Mouse (Mus musculus): ENCODE data around the gene Chil4. TPM values are rescaled to one million over a fixed set of nuclear protein-coding genes. Genes with fewer than 3 reads are reported as not detected.
"Not testable (repeated sequence)": the region's sequence is repeated elsewhere in the genome, so short reads cannot be mapped to it uniquely, and the experiment has no call there.

Gene Chil4
- polyA plus RNA-seq, 1 experiment from 2014 or later: not detected

DNA sequence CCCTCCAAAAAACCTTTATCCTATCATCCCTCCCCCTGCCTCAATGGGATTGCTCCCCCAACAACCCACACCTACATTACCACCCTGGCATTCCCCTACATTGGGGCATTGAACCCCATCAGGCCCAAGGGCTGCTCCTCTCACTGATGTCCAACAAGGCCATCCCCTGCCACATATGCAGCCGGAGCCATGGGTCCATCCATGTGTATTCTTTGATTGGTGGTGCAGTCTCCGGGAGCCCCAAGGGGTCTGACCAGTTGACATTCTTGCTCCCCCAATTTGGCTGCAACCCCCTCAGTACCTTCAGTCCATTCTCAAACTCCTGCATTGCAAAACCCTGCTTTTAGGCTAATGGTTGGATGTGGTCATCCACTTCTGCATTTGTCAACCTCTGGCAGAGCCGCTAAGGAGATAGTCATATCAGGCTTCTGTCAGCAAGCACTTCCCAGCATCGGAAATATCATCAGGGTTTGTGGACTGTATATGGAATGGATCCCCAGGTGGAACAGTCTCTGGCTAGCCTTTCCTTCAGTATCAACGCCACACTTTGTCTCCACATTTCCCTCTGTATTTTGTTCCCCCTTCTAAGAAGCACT lies 20.0 kb upstream of the Chil4 start:
- no peak overlapping the region for H3K4me2 ChIP-seq (ENCODE audit: low read depth, low read length)
- DNase-seq: no peak
- no peak overlapping the region for H3K9ac ChIP-seq (replicated peaks)
- peaks cover 3% of the 10 kb centered on the region; the same call in 1 of the 2 replicates for H3K9me3 ChIP-seq (ENCODE audit: low read length)
- no peaks in the 10 kb centered on the region for H3K4me1 ChIP-seq (ENCODE audit: insufficient read depth)
- ATAC-seq: no peak
- WGBS (ENCODE audit: insufficient replicate concordance): 81% methylated on average over 5 of the region's 5 CpGs
- no peaks in the 10 kb centered on the region for H3K27me3 ChIP-seq (ENCODE audit: insufficient read depth, low read length)
- TF ChIP-seq EP300 (IDR thresholded peaks at IDR 0.05; ENCODE audit: low read depth): no peak
- TF ChIP-seq CTCF (IDR thresholded peaks at IDR 0.05; ENCODE audit: low read depth): no peak
- no peaks in the 10 kb centered on the region for H3K36me3 ChIP-seq (replicated peaks; ENCODE audit: insufficient read depth, low read length)
- H3K27ac ChIP-seq (ENCODE audit: low read depth): no peak overlapping the region
- H3K4me3 ChIP-seq (ENCODE audit: low read depth, low read length): no peak overlapping the region

GRCm38 (mm10) chr3:106223391-106223790 lies 4.1 kb upstream of the Chil4 start:
- H3K4me1 ChIP-seq (ENCODE audit: insufficient read depth); H3K36me3 ChIP-seq (replicated peaks; ENCODE audit: insufficient read depth, low read length); ATAC-seq; H3K4me3 ChIP-seq (ENCODE audit: low read depth, low read length); DNase-seq; H3K27me3 ChIP-seq (ENCODE audit: insufficient read depth, low read length); H3K9me3 ChIP-seq (ENCODE audit: low read length); H3K4me2 ChIP-seq (ENCODE audit: low read depth, low read length); H3K27ac ChIP-seq (ENCODE audit: low read depth); H3K9ac ChIP-seq (replicated peaks): not testable (repeated sequence)
- 55% methylated on average over 3 of the region's 3 CpGs for WGBS (ENCODE audit: insufficient replicate concordance)

DNA sequence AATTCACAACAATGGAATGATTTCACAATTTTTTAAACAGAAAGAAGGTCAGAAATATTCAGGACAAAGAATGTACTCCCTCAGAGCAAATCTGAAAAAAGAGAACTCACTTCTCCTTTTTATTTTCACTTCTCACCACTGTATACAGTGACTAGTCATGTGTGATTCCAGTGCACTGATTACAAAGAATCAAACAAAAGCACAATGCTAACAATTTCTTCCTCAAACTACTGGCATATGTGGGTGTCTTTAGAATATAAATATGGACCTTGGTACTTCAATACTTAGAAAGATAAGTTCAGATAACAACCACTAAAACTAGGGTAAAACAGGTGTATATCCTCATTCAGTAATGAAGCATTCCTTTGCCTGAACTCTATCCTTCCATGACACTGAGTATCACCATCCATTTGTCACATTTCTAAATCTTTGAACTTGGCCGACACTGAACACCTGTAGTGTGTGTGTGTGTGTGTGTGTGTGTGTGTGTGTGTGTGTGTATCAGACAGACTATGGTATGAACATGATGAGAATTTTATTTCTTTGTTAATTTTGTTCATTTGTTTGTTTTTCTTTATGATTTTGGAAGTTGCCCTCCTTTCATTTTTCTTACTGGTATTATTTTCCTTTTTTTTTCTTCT lies 2.4 kb upstream of the Chil4 start:
- Histone ChIP-seq H3K27me3 (ENCODE audit: insufficient read depth, low read length) (no peaks in the 10 kb centered on the region), H3K4me1 (ENCODE audit: insufficient read depth) (no peaks in the 10 kb centered on the region), H3K9ac (replicated peaks) (no peak overlapping the region), H3K4me2 (ENCODE audit: low read depth, low read length) (no peak overlapping the region), H3K9me3 (ENCODE audit: low read length) (no peaks in the 10 kb centered on the region), H3K36me3 (replicated peaks; ENCODE audit: insufficient read depth, low read length) (no peaks in the 10 kb centered on the region), H3K4me3 (ENCODE audit: low read depth, low read length) (no peak overlapping the region), H3K27ac (ENCODE audit: low read depth) (no peak overlapping the region)
- ATAC-seq (no peak), DNase-seq (no peak)
- no peak for TF ChIP-seq CTCF (IDR thresholded peaks at IDR 0.05; ENCODE audit: low read depth)
- TF ChIP-seq EP300 (IDR thresholded peaks at IDR 0.05; ENCODE audit: low read depth): no peak
- 91% methylated on average over 1 of the region's 1 CpGs for WGBS (ENCODE audit: insufficient replicate concordance)

GRCm38 (mm10) chr3:106218284-106218954 lies 888 bp downstream of the Chil4 start:
- not testable (repeated sequence) for H3K9ac ChIP-seq (replicated peaks); H3K27ac ChIP-seq (ENCODE audit: low read depth); H3K4me3 ChIP-seq (ENCODE audit: low read depth, low read length); H3K36me3 ChIP-seq (replicated peaks; ENCODE audit: insufficient read depth, low read length); H3K27me3 ChIP-seq (ENCODE audit: insufficient read depth, low read length); H3K9me3 ChIP-seq (ENCODE audit: low read length); DNase-seq; H3K4me2 ChIP-seq (ENCODE audit: low read depth, low read length); ATAC-seq; H3K4me1 ChIP-seq (ENCODE audit: insufficient read depth)
- WGBS (ENCODE audit: insufficient replicate concordance): 69% methylated on average over 4 of the region's 4 CpGs

GRCm38 (mm10) chr3:106198030-106198429 lies 21.3 kb downstream of the Chil4 start:
- ATAC-seq; H3K36me3 ChIP-seq (replicated peaks; ENCODE audit: insufficient read depth, low read length); H3K27ac ChIP-seq (ENCODE audit: low read depth); H3K9ac ChIP-seq (replicated peaks); DNase-seq; H3K4me2 ChIP-seq (ENCODE audit: low read depth, low read length); H3K9me3 ChIP-seq (ENCODE audit: low read length); H3K4me1 ChIP-seq (ENCODE audit: insufficient read depth); H3K27me3 ChIP-seq (ENCODE audit: insufficient read depth, low read length); H3K4me3 ChIP-seq (ENCODE audit: low read depth, low read length): not testable (repeated sequence)
- 56% methylated on average over 1 of the region's 1 CpGs for WGBS (ENCODE audit: insufficient replicate concordance)

DNA sequence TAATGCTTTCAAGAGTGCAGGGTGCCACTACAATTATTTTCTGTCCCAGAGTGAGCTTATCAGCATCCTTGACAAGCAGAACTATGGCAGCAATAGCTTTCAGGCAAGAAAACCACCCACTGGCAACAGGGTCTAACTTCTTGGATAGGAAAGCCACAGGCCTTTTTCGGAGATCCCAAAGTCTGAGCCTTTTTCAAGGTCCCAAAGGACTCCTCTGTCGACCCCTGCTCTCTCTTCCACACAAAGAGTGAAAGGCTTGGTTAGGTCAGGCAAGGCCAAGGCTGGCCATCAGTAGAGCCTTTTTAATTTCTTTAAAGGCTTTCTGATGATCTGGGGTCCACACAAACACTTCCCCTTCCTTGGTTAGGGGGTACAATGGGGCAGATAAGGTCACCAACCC lies 22.1 kb downstream of the Chil4 start:
- H3K4me1 ChIP-seq (ENCODE audit: insufficient read depth); H3K9ac ChIP-seq (replicated peaks); H3K4me2 ChIP-seq (ENCODE audit: low read depth, low read length); ATAC-seq; H3K9me3 ChIP-seq (ENCODE audit: low read length); H3K4me3 ChIP-seq (ENCODE audit: low read depth, low read length); H3K27me3 ChIP-seq (ENCODE audit: insufficient read depth, low read length); DNase-seq; H3K27ac ChIP-seq (ENCODE audit: low read depth); H3K36me3 ChIP-seq (replicated peaks; ENCODE audit: insufficient read depth, low read length): not testable (repeated sequence)
- WGBS (ENCODE audit: insufficient replicate concordance): 48% methylated on average over 2 of the region's 2 CpGs

Measured in liver, postnatal 0 days (tissue).